Mouse (Mus musculus): ENCODE data around the gene Nfe2. TPM values are rescaled to one million over a fixed set of nuclear protein-coding genes. Genes with fewer than 3 reads are reported as not detected.
A peak's percentile ranks its signal among the peaks of the same experiment; 100 is the strongest.

The Nfe2 gene
- polyA plus RNA-seq, 1 experiment = 0.39 TPM

- Histone ChIP-seq H3K4me1 (ENCODE audit: control insufficient read depth, insufficient read depth, insufficient read length, low read length) (peaks cover 3% of the 10 kb centered on the region; the same call in 1 of the 2 replicates), H3K27ac (ENCODE audit: insufficient read depth, low read depth, low read length) (no peak overlapping the region), H3K27me3 (ENCODE audit: control insufficient read depth, insufficient read depth, low read length) (no peaks in the 10 kb centered on the region), H3K36me3 (ENCODE audit: control insufficient read depth, insufficient read depth, low read length) (peaks cover 62% of the 10 kb centered on the region), H3K4me3 (ENCODE audit: low read depth, low read length) (no peak overlapping the region)
- no peak for TF ChIP-seq CTCF (IDR thresholded peaks at IDR 0.05; ENCODE audit: extremely low read depth, insufficient read length, insufficient replicate concordance, low read depth, low read length)
- TF ChIP-seq POLR2A (IDR thresholded peaks at IDR 0.05; ENCODE audit: low read depth, low read length) = no peak
- WGBS = 91% methylated on average over 9 of the region's 9 CpGs
These were observed 32.6 kb upstream of the Nfe2 start for GRCm38 (mm10) chr15:103290843-103291242.

- WGBS = 86% methylated on average over 6 of the region's 6 CpGs
These were observed 32.2 kb upstream of the Nfe2 start for GRCm38 (mm10) chr15:103290417-103290816.

GRCm38 (mm10) chr15:103289600-103289999 lies 31.4 kb upstream of the Nfe2 start:
- H3K4me1 ChIP-seq (ENCODE audit: control insufficient read depth, insufficient read depth, insufficient read length, low read length) = peaks cover 5% of the 10 kb centered on the region; the same call in 1 of the 2 replicates
- TF ChIP-seq CTCF (IDR thresholded peaks at IDR 0.05; ENCODE audit: extremely low read depth, insufficient read length, insufficient replicate concordance, low read depth, low read length) (no peak), POLR2A (IDR thresholded peaks at IDR 0.05; ENCODE audit: low read depth, low read length) (no peak)
- peaks cover 56% of the 10 kb centered on the region for H3K36me3 ChIP-seq (ENCODE audit: control insufficient read depth, insufficient read depth, low read length)
- H3K27ac ChIP-seq (ENCODE audit: insufficient read depth, low read depth, low read length) = no peak overlapping the region
- 76% methylated on average over 5 of the region's 5 CpGs for WGBS
- no peak overlapping the region for H3K4me3 ChIP-seq (ENCODE audit: low read depth, low read length)
- H3K27me3 ChIP-seq (ENCODE audit: control insufficient read depth, insufficient read depth, low read length) = no peaks in the 10 kb centered on the region

More at GRCm38 (mm10) chr15:103290417-103290816, 32.2 kb upstream of the Nfe2 start:
- TF ChIP-seq CTCF (IDR thresholded peaks at IDR 0.05; ENCODE audit: extremely low read depth, insufficient read length, insufficient replicate concordance, low read depth, low read length) = no peak
- no peak for TF ChIP-seq POLR2A (IDR thresholded peaks at IDR 0.05; ENCODE audit: low read depth, low read length)
- no peak overlapping the region for H3K4me3 ChIP-seq (ENCODE audit: low read depth, low read length)
- H3K27ac ChIP-seq (ENCODE audit: insufficient read depth, low read depth, low read length) = no peak overlapping the region
- no peaks in the 10 kb centered on the region for H3K27me3 ChIP-seq (ENCODE audit: control insufficient read depth, insufficient read depth, low read length)
- peaks cover 59% of the 10 kb centered on the region for H3K36me3 ChIP-seq (ENCODE audit: control insufficient read depth, insufficient read depth, low read length)
- H3K4me1 ChIP-seq (ENCODE audit: control insufficient read depth, insufficient read depth, insufficient read length, low read length) = peaks cover 5% of the 10 kb centered on the region; the same call in 1 of the 2 replicates

GRCm38 (mm10) chr15:103285778-103286417 lies 27.7 kb upstream of the Nfe2 start:
- Histone ChIP-seq H3K4me3 (ENCODE audit: low read depth, low read length) (no peak overlapping the region), H3K4me1 (ENCODE audit: control insufficient read depth, insufficient read depth, insufficient read length, low read length) (peaks cover 9% of the 10 kb centered on the region; the same call in 1 of the 2 replicates), H3K27ac (ENCODE audit: insufficient read depth, low read depth, low read length) (no peak overlapping the region), H3K36me3 (ENCODE audit: control insufficient read depth, insufficient read depth, low read length) (peaks cover 27% of the 10 kb centered on the region), H3K27me3 (ENCODE audit: control insufficient read depth, insufficient read depth, low read length) (no peaks in the 10 kb centered on the region)
- WGBS = 29% methylated on average over 1 of the region's 1 CpGs
- no peak for TF ChIP-seq POLR2A (IDR thresholded peaks at IDR 0.05; ENCODE audit: low read depth, low read length)
- TF ChIP-seq CTCF (IDR thresholded peaks at IDR 0.05; ENCODE audit: extremely low read depth, insufficient read length, insufficient replicate concordance, low read depth, low read length) = no peak

GRCm38 (mm10) chr15:103284647-103285046 lies 26.4 kb upstream of the Nfe2 start:
- Histone ChIP-seq H3K27ac (ENCODE audit: insufficient read depth, low read depth, low read length) (no peak overlapping the region), H3K4me1 (ENCODE audit: control insufficient read depth, insufficient read depth, insufficient read length, low read length) (peaks cover 9% of the 10 kb centered on the region; the same call in 1 of the 2 replicates), H3K4me3 (ENCODE audit: low read depth, low read length) (no peak overlapping the region), H3K27me3 (ENCODE audit: control insufficient read depth, insufficient read depth, low read length) (no peaks in the 10 kb centered on the region), H3K36me3 (ENCODE audit: control insufficient read depth, insufficient read depth, low read length) (peaks cover 16% of the 10 kb centered on the region)
- WGBS = 41% methylated on average over 2 of the region's 2 CpGs
- TF ChIP-seq POLR2A (IDR thresholded peaks at IDR 0.05; ENCODE audit: low read depth, low read length) = no peak
- peak; percentile 29; the same call in 1 of the 2 replicates for TF ChIP-seq CTCF (IDR thresholded peaks at IDR 0.05; ENCODE audit: extremely low read depth, insufficient read length, insufficient replicate concordance, low read depth, low read length)

- H3K4me3 ChIP-seq (ENCODE audit: low read depth, low read length) = no peak overlapping the region
- 73% methylated on average over 3 of the region's 3 CpGs for WGBS
- H3K4me1 ChIP-seq (ENCODE audit: control insufficient read depth, insufficient read depth, insufficient read length, low read length) = peaks cover 9% of the 10 kb centered on the region; the same call in 1 of the 2 replicates
- H3K27ac ChIP-seq (ENCODE audit: insufficient read depth, low read depth, low read length) = no peak overlapping the region
- peaks cover 11% of the 10 kb centered on the region for H3K36me3 ChIP-seq (ENCODE audit: control insufficient read depth, insufficient read depth, low read length)
- H3K27me3 ChIP-seq (ENCODE audit: control insufficient read depth, insufficient read depth, low read length) = no peaks in the 10 kb centered on the region
- TF ChIP-seq CTCF (IDR thresholded peaks at IDR 0.05; ENCODE audit: extremely low read depth, insufficient read length, insufficient replicate concordance, low read depth, low read length) = peak; percentile 63; the same call in 1 of the 2 replicates
- TF ChIP-seq POLR2A (IDR thresholded peaks at IDR 0.05; ENCODE audit: low read depth, low read length) = no peak
These were observed 25.9 kb upstream of the Nfe2 start for GRCm38 (mm10) chr15:103284066-103284465.

GRCm38 (mm10) chr15:103281465-103282205 lies 23.4 kb upstream of the Nfe2 start:
- H3K27ac ChIP-seq (ENCODE audit: insufficient read depth, low read depth, low read length) = peak overlapping the region; percentile 79
- TF ChIP-seq POLR2A (IDR thresholded peaks at IDR 0.05; ENCODE audit: low read depth, low read length) (no peak), CTCF (IDR thresholded peaks at IDR 0.05; ENCODE audit: extremely low read depth, insufficient read length, insufficient replicate concordance, low read depth, low read length) (no peak)

More at GRCm38 (mm10) chr15:103281465-103282205, 23.4 kb upstream of the Nfe2 start:
- Histone ChIP-seq H3K36me3 (ENCODE audit: control insufficient read depth, insufficient read depth, low read length) (no peaks in the 10 kb centered on the region), H3K27me3 (ENCODE audit: control insufficient read depth, insufficient read depth, low read length) (no peaks in the 10 kb centered on the region), H3K4me1 (ENCODE audit: control insufficient read depth, insufficient read depth, insufficient read length, low read length) (peaks cover 19% of the 10 kb centered on the region), H3K4me3 (ENCODE audit: low read depth, low read length) (no peak overlapping the region)
- 24% methylated on average over 3 of the region's 3 CpGs for WGBS
